Mouse (Mus musculus) adrenal gland, adult 8-10 months (tissue): ENCODE results near the gene Wdr47. TPM values are rescaled to one million over a fixed set of nuclear protein-coding genes. Genes with fewer than 3 reads are reported as not detected.
"Not testable (repeated sequence)": the region's sequence is repeated elsewhere in the genome, so short reads cannot be mapped to it uniquely, and the experiment has no call there.

Source experiments
- DNase-seq: peaks from one replicate; pipeline ENCODE4 v3.0.0; 2022
- total RNA-seq, 4 experiments: library from RNA; stranded (reverse); gene quantifications; 2 replicates each; pipeline ENCODE4 v1.2.4; 2022

Gene Wdr47
- total RNA-seq: 10 to 100 TPM; 11.7 to 19.3 (median 15.3) TPM

DNA sequence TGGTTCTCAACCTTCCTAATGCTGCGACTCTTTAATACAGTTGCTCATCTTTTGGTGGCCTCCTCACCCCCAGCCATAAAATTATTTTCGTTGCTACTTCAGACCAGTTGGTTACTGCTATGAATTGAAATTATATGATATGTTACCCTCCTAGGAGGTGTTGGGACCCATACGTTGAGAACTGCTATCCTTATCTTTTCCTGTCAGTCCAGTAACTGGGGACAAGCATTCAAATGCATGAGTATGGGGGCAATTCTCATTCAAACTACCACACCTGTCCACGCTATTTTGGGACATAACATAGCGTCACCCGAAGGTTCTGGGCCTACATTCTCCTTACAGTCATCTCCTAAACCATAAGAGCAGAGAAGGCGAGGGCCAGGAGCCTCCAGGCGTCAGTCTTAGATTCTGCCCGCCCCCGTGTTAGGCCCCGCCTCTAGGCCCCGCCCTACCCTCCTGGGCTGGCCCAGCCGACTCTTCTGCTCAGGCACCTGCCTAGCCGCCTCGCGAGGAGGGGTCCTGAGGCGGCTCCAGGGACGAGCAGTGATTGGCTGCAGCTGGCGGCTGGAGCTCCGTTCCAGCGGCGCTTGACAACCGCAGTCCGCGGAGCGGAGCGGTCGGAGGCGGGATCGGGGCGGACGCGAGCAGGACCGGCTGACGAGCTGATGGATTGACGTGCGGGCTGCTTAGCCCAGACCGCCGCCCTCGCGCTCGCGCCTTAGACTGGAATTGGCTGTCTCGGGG, at the start of gene Wdr47:
Gene Wdr47, plus strand, starts transcription at position 494 of the 744 bp plus-strand sequence.
- DNase-seq: peak; percentile 95

DNA sequence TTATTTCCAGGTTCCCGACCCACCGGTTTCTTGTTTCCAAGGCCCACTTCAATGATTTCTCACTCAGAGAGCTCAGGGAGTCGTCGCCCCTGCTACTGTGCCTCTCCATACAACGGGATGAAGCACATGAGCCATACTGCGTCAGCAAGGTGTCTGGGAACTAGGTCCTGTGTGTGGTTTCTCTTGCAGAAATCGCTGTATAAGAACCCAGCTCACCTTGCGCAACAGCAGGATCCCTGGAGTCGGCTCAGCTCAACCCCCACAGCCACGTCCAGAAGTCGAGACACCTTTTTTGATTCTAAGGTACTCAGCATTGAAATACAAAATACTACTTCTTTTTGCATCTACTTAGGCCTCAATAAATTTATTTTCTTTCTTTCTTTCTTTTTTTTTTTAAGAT, 48.8 kb upstream of the Wdr47 start:
- DNase-seq: no peak

DNA sequence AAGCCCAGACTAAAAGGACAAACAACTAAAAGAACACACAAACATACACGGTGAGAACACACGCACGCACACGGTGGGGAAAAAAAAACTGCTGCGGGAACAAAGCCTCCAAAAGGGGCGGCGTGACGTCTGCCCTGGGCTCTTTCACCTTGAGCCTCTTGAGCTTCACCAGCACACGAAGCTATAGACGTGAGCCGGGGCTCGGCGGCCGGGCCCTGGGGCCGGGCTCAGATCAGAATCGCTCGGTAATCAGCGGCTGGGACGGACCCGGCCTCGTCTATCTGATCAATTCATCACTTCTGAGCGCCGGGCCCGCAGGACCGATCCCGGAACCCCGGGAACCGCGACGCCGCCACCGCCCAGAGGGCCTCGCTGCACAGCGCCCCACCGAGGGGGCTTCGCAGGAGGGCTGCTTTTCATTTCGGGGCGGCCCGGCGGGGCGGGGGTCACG, 36.9 kb upstream of the Wdr47 start:
- DNase-seq: no peak

DNA sequence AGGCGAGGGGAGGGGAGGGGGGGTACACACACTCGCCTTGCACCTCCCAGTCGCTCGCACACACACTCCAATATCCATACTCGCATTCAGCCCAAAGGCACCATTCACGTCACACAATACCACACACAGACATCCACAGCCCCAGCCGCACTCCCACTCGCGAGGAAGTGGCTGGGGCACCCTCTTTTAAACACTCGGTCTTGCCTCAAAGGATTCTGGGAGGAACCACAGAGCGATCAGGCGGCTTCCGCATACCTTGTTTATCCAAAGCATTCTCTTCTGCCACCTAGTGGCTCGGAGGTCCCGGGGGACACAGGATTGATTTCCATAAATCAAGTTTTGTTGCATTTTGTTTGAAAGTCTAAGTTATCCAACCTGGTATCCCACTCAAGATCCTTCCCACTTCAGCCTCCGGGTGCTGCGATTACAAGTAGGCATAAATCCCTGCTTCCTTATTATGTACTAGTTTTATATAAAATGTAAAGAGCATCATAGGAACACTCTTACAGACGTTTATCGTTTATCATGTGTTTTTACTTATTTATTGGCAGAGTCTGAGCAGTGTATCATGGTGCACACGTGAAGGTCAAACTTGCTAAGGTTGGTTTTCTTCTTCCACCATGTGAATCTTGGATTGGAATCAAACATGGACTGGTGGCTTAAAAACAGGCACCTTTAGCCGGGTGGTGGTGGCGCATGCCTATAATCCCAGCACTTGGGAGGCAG, 36.3 kb upstream of the Wdr47 start:
- peak; percentile 91 for DNase-seq

DNA sequence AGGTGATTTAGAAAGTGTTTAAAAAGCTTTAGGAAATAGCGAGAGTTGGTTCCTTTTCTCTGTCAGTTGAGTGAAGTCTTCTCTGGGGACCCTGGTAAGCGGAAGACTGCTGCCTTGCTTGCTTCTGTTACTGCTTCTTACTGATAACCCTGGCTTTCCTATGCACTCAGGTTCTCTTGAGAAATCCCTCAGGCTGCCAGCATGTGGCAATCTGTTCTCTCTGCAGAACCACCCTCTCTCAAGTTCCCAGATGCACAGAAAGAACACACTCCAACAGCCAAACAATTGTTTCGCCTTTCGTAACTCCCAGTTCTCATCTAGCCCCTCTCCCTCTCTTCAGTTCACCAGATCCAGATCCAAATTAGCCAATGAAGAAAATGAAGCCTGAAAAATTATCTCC, 33.2 kb upstream of the Wdr47 start:
- no peak for DNase-seq

DNA sequence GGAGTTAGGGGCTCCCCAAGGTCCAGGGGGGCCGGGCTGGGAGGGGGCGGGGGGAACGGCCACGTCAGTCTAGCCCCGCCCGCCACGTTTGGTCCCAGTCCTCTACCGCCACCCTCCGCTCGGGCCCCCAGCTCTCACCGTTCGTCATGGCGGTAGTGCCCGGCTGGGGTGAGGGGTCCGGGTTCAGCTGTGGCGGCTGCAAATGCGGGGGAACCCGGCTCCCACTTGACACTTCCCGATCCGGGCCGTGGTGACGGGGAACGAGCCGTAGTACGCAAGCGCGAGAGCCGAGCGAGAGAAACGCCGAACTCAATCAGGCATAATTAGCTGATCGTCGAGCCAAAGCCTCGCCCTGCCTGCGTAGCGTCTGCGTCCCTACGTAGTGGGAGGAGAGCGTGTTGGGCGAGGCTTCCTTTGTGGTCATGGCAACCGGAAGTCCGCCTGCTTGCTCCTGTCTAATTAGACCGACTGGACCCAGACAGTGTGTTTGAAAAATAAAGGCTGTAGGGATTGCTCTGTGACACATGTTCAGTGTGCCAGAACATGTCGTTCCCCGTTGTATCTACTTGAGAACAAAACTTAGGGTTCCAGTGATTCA, 28.8 kb upstream of the Wdr47 start, which contains the start of gene Tmem167b:
Gene Tmem167b, minus strand, starts transcription at position 334 of the 598 bp plus-strand sequence.
- DNase-seq: peak; percentile 96

DNA sequence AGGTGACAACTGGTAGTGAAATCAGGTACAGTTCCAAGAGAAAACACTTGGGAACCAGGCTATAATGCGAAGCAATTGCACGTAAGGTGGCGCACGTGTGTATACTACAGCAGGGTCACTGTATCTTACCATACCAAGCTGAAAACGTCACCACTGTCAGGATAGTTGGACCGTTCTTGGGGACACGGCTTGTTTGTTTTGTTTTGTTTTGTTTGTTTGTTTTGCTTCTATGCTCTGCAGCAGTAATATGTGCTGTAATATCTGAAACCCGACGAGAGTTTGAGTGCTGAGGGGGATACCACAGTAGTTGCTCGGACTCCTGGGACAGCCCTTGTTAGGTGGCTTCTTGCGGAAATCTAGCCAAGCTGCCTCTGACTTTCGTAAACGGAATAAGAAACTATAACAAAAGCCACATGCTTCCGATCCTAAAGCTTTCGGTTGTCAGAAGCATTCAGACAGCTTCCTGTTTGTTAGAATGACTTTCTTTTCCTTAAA, 28.3 kb upstream of the Wdr47 start:
- DNase-seq: no peak

DNA sequence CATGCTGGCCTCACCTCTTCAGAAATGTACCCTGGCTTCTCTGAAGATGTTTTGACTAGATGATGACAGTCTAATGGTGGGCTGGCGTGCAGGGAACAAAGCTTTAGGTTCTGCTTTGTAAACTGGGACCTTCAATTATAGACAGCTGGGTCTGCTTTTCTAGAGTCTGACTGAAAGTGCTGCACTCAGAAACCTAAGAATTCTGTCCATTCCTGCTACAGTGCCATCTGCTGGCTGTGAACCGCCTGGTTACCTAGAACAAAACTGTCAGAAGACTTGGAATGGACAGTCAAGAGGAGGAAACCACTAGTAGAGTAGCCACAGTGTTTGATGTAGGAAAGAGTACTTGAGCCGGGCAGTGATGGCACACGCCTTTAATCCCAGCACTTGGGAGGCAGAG, 27.8 kb upstream of the Wdr47 start:
- peak; percentile 70 for DNase-seq

DNA sequence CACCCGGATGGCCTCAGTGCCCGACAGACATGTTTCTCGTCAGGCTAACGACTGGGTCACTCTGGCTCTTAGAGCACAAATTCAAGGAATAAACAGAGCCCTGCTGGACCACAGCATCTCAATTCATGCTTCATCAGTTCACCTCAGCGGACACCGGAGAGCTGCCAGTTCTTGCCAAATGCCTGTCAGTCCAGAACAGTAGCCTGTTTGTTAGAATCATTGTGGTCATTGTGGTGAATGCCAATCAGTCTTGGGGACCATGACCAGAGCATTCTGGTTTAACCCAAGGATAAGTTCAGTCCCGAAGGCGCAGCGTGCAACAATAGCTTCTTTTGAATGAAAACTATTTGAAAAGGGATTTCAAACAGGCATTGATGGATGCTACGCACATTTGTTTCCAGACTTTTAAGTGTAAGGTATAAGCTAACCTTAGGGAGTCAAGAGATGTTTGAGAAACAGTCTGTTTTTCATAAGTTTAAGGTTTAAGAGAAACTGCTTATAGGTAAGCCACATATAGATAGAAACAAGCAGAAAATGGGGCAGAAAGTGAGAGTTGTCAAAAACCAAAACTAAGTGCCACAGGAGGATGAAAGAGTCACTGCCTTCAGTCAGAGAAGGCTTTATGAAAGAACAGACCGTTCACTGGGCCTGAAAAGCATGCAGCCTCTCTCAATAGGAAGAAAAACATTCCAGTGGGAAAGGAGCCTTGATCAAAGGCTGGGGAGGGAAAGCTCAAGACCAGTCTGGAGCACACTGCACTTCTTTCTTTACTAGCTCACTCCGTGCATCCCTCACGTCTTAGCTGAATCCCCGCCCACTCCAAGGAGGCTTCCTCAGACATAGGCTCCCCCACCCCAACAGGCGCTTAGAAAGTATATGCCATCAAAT, 22.8 kb upstream of the Wdr47 start:
- DNase-seq: no peak

DNA sequence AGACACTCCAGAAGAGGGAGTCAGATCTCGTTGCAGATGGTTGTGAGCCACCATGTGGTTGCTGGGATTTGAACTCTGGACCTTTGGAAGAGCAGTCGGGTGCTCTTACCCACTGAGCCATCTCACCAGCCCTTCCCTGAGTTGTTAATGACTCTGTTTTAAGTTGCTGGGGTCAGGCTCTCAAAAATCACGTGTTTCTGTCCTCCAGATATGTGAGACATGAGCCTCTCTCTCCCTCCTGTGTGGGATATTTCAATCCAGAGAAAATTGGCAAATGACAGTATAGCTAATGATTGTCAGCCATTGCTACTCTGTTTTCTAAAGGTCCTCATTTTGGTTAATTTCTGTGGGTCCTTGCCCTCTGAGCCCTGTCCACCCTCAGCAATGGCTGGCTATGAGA, 21.4 kb upstream of the Wdr47 start:
- not testable (repeated sequence) for DNase-seq

DNA sequence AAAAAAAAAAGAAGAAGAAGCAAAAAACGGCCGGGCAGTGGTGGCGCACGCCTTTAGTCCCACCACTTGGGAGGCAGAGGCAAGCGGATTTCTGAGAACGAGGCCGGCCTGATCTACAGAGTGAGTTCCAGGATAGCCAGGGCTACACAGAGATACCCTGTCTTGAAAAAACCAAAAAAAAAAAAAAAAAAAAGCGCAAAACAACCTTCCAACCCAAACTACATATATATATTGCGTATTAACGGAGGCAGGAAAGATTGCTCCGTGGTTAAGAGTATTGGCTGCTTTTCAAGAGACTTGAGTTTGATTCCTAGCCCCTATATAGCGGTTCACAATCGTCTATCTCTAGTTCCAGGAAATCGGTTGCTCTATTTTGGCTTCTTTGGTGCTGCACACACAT, 20.3 kb upstream of the Wdr47 start:
- no peak for DNase-seq

DNA sequence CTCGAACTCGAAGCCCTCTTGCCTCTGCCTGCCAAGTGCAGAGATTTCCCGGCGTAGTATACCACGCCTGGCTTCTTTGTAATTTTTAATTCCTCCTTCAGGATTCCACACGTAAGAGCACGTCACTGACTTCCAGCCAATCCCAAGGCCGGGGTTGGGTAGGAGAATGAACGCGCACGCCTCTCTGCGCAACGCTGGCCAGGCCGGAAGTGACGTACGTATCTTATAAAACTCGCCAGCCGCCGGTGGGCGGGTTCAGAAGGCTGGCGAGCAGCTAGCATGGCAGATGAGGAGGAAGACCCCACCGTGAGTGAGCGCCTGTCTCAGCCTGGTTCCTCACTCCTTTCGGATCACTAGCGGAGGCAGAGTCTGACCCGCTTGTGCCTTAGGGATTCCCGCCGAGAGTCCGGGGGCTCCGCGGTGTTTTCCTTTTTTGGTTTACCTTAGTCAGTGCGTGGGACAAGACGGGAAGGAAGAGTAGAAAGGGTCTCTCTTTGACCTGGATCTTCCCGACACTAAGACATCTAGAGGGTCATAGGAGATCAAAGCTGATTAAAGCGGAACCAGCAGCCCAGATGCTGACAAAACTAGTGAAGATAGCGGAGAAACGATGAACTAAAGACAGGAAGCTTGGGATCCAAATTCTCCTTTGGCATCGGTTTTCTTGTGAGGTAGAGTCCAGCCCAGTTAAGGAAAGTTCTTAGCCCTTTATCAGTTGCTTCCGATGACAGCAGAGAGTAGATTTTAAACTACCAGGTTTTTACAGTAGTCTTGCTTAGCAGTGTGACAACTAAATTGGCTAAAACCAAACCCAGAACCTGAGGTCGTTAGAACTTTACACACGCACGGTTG, 19.4 kb upstream of the Wdr47 start, which contains the start of gene Taf13:
Gene Taf13, plus strand, starts transcription at position 256 of the 852 bp plus-strand sequence.
- peak; percentile 94 for DNase-seq

DNA sequence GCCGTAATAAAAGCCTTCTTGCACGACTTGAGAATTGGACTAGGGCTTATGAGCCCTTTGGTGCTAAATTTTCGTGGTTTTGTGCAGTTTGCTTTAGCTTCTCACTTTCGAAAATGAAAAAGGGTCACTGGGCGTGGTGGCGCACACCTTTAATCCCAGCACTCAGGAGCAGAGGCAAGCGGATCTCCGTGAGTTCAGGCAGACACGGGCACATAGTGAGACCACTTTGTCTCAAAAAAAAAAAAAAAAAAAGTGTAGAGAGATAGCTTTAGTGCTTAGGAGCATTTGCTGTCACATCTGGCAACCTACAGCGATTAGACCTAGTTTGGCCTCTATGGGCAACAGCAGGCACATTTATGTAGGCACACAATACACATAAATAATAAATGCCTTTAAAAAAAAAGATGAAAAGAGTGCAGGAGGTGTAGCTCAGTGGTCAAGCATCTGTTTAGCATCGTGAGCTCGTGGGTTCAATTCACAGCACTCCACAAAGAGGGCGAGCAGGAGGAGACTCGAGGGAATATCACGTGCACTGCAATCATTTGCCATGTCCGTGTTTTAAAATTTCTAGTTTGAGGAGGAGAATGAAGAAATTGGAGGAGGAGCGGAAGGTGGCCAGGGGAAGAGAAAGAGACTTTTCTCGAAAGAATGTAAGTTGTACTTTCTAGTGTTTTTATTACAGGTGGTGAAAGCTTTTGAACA, 18.6 kb upstream of the Wdr47 start:
- no peak for DNase-seq

DNA sequence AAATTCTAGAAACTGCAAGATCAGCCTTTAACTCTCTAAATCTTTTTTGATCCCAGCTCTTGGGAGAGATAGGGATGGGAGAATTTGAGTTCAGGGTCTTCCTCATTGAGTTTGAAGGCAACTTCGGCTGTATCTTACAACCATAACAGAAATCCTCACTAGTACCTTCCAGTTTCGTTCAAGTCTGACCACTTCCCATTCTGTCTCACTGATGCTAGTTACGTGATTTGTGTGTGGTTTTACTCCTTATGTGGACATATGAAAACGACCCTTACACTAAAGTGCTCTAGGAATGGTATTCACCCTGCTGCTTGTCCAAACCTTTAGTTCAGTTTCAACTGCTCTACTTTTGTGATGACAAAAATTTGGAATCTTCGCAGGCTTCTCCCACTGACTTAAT, 17.1 kb upstream of the Wdr47 start:
- DNase-seq: no peak

DNA sequence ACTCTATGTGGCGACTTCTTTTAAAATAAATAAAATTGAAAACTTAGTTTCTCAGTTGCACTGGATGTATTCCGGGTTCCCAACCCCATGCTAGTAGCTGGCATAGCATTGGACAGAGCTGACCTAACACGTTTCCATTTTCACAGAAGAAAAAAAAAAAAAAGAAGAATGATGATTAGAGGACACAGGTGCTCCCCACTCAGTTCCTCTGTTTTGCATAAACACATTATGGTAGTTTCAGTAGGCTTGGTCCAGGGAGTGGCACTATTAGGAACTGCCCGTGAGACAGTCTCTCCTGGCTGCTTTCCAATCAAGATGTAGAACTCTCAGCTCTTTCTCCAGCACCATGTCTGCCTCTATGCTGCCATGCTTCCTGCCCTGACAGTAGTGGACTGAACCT, 6.5 kb upstream of the Wdr47 start:
- no peak for DNase-seq

DNA sequence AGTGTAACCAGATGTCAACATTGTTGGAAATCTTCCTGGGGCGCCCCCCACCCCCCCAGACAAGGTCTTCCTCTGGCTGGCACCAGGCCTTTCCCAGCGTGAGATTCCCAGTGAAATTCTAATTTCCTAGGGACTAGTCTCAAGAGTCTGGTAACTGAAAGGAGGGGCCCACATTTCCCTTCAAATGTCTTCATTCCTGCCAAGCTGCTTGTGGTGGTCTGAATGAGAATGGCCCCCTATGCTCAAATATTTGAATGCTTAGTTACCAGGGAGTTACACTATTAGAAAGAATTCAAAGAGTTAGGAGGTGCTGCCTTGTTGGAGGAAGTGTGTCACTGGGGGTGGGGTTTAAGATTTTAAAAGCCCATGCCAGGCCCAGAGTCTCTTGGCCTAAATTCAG, 2.6 kb upstream of the Wdr47 start:
- DNase-seq: no peak

DNA sequence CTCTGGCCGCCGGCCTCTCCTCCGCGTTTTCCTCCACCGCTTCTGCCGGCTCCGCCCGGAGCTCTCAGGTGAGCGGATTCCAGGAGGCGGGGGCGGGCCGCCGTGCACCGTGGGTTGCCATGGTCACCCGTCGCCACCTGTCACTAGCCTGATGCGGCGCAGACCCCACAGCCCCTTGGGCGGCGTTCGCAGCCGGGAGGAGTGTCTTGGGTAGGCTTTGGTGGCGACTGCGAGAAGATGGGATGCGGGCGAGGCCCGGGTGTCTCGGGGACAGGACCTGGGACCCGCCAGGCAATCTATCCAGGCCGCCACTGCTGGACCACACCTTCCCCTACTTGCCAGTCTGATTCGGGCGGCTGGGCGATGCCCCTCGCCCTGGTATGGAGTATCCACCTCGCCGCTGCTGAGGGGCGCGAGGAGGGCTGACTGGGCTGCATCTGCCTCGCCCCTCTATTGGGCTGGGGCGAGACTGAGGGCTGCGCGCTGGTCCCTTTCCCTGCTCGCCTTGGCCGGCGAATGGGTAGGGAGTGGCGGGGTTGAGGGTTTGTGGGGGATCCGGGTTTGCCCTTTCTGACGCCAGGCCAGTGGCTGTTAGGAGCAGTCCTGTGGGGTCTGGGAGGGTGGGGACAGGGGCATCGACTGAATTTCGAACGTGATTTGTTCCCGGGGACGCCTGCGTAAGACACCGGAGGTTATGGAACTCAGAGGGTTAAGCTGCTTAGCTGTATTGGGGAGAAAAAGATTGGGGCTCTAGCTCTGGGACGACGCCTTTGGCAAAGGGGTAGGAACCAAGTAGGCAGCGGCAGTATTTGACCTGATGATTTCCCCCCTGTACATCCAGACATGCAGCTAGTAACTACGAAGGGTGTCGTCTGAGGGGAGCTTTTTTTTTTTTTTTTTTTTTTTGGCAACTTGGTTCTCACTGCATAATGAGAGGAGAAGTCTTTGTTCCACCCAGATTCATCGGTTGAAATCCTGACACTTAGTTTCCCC, 747 bp downstream of the Wdr47 start:
- DNase-seq: no peak

DNA sequence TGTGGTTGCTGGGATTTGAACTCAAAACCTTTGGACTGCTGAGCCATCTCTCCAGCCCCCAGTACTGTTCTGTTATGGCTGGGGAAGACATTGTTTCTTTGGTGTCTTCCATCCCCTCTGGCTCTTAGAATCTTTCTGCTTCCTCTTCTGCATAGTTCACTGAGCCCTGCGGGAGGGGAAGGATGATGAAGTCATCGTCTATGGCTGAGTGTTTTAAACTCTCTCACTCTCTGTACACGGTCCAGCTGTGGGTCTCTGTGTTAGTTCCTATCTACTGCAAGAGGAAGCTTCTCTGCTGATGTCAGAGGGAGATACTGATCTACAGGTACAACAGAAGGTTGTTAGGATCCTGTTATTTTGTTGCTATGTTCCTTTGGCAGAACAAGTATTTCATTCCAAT, 17.8 kb downstream of the Wdr47 start:
- no peak for DNase-seq

DNA sequence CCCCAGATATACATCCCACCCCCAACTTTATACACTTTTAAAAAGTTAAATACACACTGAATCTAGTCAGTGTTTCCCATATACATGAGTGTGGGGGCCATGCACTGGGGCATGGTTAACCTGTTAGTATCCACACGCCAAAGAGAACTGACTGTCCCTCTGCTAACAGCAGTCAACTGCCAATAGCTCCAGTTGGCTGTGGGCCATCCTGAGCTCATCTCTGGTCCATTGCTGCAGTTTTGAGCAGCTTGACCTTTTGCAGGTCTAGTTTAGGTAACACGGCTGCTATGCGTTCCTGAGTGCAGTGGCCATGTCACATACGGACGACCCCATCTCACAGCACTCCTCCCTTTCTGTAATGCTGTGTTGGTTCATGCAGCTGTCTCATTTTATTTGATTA, 43.7 kb downstream of the Wdr47 start:
- no peak for DNase-seq
